Mouse (Mus musculus): Measurements from ENCODE around the gene Enpp3.

DNA sequence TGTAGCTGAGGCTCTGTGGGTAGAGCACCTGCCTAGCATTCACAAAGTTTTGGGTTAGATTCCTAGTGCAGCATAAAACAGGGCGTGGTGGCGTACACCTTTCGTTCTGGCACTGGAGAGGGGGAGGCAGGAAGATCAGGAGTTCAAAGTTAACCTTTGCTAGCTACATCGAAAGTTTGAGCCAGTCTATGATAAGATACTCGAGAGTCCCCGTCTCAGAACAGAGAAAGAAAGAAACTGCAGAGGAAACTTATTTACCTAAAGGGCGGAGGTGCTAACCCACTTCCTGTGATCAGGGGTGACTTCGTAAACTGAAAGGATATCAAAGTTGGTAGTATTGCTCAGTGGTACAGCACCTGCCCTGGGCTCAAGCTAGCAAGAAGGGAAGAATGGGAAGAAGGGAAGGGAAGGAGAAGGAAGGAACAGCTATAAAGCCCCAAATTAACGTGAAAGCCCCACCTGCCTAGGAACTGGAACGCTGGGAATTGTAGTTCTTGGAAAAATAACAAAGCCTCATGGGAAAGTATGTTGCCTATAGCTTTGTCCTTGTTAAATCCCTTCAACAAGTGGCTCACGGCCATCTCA is 88.3 kb downstream of the Enpp3 start:
- TF ChIP-seq CTCF (IDR thresholded peaks at IDR 0.05; ENCODE audit: low read depth) (no peak), EP300 (IDR thresholded peaks at IDR 0.05; ENCODE audit: low read depth) (no peak)
